Mouse (Mus musculus): ENCODE results near the gene Fance.

GRCm38 (mm10) chr17:28328946-28329345 is 15.6 kb downstream of the Fance start:
- TF ChIP-seq USF1 (IDR thresholded peaks at IDR 0.05; ENCODE audit: low read depth), result no peak
- TF ChIP-seq CTCF (IDR thresholded peaks at IDR 0.05; ENCODE audit: control insufficient read depth, insufficient read depth, insufficient read length), result no peak

Data from C2C12 (cell line).